Mouse (Mus musculus) erythroid progenitor cell, adult 5-6 weeks (primary cell): ENCODE results near the gene Usp29. TPM values are rescaled to one million over a fixed set of nuclear protein-coding genes. Genes with fewer than 3 reads are reported as not detected.
"Not testable (repeated sequence)": the region's sequence is repeated elsewhere in the genome, so short reads cannot be mapped to it uniquely, and the experiment has no call there.

ENCODE experiments used
- ATAC-seq: replicated peaks from 2 replicates; pipeline ENCODE4 v1.8.0; 2016; ENCODE audit warnings: moderate number of reproducible peaks, mild to moderate bottlenecking, moderate TSS enrichment, inconsistent platforms; ENCODE audit not compliant: poor library complexity, low FRiP score, severe bottlenecking
- total RNA-seq, 2 experiments: library from RNA; stranded (forward) in 1 of 2; stranded (reverse) in 1 of 2; fragments of 150-400 nt in 1 of 2; fragments of 186-747, 209-891 nt in 1 of 2; gene quantifications; 2 replicates each; pipeline versions ENCODE4 v1.2.3 to v1.2.4; 2015 to 2017; ENCODE audit warnings: low replicate concordance in 2 of 2

The Usp29 gene
- total RNA-seq, 2 experiments from 2014 or later: not detected

DNA sequence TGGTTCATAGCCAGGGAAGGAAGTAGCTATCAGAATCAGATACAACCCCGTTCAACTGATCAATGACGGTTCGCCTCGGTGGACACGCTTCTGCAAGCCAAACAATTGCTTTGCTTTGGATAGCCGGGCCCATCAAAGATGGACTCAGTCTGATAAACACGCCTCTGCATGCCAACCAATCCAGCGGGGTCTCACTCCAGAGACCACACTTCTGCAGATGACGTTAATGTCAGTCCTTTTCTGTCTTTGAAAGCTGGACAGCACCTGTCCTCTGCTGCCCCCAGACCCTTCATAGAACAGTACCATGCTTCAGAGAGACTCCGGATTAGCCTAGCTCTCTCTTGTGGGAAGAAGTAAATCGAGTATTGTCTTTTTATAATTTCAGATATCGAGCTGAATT, 29.3 kb downstream of the Usp29 start:
- ATAC-seq: no peak

DNA sequence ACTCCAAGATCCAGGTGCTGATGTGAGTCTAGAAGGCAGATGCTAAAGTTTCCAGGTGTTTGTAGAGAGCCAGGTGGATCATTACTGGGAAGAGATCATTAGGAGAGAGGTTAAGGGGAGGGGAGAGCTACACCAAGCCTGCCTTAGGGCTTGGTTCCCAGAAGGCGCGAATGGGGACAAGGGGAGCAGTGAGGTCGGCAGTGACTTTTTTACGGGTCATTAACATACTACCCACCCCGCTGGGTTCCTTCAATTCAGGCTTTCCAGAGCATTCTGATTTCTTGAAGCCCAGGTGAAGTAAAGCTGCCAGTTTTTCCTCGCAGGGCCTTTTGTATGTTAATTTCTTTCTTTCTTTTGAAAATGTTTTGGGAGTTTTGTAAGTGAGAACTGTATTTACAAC, 29.8 kb downstream of the Usp29 start:
- ATAC-seq: no peak

DNA sequence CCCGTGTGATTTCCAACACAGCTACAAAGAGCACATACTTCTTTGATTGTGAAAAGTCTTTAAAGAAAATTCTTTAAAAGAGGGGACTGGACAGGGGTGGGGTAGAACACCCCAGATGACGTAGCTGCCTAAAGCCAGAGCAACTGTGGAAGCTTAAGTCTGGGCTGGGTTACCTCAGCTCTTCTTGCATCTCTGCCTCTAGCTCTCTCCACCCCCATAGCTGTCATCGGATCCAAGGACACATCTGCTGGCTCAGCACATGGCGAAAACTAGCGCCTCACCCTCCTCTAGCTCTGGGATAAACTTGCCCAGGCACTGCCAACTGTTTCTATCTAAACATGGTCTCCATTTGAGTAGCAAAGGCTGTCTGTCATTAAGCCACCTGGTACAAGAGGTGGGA, 34.9 kb downstream of the Usp29 start:
- ATAC-seq: no peak

DNA sequence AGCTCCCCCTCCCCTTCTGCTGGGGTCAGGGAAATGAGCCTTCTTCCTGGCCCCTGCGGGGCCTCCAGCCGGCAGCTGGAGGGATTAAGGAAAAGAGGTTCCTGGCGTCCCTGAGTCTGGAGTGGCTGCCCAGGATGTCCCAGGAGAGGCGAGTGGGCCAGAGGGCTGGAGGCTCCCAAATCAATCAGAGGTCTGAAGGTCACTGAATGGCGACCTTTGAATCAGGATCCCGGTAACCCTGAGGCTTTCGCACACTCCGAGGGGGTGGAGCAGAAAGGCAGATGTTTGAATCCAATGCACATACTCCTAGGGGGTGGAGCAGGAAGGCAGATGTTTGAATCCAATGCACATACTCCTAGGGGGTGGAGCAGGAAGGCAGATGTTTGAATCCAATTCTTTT, 39.9 kb downstream of the Usp29 start:
- no peak for ATAC-seq

DNA sequence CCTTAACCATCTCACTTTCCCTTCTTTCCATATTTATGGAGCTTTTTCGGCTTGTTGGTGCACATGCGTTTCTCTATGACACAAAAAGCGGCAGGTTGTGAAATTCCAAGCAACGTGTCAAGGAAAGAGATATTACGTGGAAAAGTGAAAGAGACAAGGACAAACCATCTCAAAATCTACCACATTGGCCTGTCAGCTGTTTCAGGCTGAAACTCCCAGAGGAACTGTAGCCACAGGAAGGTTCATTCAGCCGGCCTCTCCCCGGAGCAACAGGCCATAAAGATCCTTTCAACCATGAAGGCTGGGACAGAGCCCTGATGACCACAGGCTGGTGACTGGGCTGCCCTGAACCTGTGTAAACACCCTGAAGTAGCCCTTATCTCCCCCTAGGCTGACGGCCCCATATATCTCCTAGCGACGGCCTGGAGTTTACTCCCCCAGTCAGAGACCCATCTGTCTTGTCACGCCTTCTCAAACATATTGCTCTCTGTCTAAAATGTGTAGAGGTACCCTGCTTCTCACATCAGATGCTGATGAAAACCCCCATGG, 43.6 kb downstream of the Usp29 start:
- ATAC-seq: not testable (repeated sequence)

DNA sequence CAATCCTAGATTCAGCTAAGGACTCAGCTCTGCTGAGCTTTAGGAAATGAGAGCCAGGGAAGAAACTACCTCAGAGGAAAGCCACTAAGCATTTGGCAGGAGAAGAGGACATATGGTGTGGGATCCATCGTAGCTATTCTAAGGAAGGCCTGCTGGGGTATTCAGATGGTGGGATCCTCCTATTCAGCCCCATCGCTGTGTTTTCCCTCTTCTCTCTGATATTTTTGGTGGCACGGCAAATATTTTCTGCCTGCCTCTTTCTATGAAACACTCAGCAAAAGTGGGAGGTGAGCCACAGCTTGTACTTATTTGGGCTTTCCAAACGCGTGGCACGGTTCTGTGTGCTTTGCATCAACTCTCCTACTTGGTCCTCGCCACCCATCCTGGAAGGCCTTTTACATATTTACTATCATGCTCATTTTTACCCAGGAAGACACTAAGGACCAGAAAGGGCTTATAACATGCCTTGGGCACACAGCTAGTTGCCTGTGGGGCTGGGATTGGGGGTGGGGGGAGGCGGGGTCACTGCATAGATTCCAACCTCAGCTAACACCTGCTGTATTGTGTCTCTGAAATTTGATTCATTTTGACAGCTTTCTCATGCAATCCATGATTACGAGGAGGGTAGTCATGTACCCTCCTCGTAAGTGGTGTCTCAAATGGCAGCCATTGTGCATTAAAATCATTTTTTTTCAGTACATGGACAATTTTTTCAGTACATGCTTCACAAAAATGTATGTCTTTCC, 46.1 kb downstream of the Usp29 start:
- ATAC-seq: no peak

DNA sequence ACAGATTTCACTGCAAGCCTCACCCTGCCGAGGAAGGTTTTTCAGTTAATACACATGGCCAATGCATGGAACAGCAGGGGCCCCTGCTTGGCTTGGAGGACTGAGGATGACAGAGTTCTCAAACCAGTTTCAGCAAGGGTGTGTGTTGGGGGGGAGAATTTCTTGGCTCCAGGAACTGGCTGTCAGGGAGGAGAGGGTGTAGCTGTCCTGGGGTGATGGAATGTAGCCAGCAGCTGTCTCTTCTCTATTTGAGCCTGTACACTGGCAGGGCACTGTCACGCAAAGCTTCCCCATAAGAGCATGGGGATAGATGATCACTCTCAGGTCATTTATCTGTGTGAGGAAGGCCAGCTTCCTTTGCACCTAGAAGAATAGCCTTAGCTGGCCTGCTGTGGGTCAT, 46.7 kb downstream of the Usp29 start:
- no peak for ATAC-seq

DNA sequence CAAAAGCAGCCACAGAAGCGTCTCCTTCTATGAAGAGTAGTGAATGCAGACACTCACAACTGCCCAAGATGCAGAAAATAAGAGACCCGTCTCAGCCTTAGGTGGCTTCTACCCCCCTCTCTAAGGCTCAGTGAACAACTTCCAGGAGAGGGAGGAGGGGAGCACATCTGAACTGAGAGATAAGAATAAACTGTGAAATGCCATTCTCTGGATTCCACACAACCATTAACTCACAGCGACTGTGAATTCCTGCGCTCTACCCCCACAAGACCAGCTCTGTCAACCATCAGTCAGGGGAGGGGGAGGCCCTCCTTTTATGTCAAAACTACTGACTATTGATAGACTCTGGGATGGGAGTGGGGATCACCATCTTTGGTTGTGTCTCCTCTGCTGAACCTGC, 47.3 kb downstream of the Usp29 start:
- no peak for ATAC-seq

DNA sequence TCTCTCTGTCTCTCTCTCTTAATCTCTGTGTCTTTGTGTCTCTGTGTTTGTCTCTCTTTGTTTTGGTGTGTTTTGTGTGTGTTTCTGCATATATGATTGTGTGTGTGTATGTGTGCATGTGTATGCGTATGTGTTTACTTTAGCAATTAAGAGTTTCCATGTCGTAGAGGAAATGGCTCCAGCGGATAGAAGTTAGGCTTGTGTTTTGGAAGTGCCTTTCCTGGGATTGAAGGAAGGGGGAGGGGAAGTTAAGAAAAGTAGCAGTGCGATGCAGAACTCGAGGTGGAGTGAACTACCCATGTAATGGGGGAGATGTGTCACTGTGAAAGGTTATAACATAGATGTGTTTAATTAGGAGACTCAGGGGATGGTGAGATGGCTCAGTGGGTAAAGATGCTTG, 48.8 kb downstream of the Usp29 start:
- no peak for ATAC-seq

DNA sequence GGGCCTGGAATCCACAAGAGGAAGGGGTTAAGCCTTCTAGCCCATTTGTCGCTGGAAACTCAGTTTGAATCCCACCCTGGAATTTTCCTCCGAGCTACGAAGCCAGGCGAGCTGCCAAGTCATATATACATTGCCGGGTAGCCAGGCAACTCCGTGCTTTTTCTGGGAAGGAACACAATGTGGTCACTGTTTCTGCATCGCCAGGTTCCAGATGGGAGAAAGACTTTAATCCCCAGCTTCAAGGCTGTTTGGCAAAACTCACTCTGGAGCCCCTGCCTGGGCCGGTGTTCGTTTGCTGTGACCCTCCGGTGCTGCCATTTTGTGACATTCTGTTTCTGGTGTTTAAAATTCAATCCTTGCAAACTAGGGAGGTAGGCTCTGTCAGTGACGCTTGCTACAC, 51.2 kb downstream of the Usp29 start:
- no peak for ATAC-seq

DNA sequence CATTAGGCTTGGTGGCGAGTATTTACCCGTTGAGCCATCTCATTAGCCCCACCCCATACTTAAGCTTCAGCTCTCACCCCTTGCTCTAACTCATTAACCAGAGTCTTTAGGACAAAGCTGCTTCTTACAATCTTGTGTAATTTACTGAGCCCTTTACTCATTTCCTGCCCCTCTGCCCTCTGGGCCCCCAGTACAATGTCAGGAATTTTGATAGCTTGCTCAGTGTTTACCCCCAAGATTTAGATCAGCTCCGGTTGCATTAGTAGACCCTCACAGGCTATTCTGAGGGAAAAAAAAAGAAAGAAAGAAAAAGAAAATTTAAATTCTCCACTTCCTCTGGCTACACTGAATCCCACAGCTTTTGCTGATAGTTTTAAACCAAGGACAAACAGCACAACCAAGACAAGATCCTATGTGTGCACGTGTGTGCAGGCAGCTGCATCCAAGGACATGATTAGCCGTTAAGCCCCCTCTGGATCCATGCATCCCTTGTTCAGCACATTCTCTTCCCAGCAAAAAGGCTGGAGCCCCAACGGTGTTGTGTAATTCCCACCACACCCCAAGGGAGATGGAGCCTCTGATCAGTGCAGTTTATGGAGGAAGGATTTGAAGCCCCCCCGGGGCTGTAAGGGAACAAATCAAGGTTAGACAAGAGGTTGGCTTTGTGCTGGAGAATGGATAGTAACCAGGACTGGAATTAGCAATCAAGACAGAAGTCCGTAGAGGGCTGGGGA, 54.1 kb downstream of the Usp29 start:
- ATAC-seq: no peak

DNA sequence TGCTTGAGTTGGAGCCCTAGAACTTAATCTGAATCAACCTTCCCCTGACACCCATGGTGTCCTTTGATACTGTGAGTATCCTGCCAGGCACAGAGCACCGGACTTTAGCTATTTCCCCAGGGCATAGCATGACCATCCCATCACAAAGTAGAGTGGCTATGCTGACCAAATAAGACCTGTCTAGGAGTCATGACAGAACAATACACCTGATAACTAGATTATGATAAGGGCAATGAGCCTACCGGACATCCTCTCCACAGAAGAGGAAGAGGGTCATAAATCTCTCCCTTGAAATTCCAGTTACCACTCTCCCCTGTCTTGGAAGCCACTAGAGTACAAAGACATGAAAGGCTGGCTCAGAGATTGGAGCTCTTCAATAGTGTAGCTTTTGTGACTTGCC, 56.6 kb downstream of the Usp29 start:
- ATAC-seq: no peak

DNA sequence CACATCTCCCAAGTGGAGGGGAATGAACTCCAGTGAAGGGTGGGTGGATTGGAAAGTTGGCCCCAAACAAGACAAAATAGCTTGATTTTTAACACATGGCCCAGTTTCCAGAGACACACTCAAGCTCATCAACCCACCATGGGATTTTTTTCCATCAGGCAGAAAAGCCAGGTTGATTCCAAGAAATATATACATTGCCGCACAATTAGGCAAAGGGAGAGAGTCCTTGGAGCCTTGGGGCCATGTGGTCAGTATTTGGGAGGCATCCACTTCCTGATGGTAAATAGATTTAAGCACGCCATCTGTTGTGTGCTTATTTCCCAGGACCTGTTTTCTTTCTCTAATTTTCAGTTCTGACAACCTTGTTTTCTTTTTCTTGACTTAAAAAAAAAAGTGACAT, 57.7 kb downstream of the Usp29 start:
- ATAC-seq: no peak

DNA sequence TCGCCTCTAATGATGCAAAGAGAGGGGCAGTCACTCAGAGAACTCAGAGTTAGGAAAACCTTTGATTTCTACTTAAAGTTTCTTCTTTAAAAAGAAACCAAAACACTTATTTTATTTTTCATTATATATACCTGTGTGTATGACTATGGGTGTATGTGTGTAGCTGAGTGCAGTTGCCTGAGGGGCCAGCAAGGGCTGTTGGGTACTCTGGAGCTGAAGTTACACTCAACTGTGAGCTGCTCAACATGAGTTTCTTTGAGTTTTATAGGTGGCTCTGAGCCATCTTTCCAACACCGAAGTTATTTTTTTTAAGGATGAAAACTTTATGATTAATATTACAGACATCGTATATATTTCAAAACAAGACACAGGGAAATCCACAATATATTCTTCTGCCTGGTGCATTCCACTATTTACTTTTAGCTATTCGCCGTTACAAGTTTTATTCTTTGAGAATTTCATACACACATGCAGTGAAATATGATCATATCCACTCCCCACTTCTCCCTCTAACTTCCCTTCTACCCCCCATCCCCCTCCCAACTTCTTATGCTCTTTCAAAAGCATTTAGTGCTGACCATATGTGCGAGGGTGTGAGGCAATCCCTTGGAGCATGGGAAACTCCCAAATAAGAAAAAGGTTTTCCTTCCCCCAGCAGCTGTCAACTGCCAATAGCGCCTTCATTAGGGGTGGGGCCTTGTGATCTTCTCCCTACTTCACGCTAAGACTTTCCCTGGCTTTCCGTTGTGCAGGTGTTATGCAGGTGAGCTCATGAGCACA, 61.1 kb downstream of the Usp29 start:
- ATAC-seq: no peak

DNA sequence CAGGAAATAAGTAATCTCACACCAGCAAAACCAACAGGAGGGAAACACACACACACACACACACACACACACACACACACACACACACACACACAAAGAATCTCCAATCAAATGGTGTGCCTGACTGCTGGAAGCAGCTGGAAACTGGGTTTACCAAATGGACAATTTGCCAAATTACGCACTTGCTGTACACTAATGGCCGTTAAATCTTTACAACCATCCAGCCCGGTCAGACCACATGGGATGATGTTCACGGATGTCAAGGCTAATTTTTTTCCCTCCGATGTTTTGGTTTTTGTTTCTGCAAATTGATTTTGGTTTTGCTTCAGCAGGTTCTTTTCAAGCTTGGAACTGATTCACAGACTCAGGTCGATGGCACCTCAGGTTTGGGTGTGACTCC, 62.9 kb downstream of the Usp29 start:
- ATAC-seq: no peak

DNA sequence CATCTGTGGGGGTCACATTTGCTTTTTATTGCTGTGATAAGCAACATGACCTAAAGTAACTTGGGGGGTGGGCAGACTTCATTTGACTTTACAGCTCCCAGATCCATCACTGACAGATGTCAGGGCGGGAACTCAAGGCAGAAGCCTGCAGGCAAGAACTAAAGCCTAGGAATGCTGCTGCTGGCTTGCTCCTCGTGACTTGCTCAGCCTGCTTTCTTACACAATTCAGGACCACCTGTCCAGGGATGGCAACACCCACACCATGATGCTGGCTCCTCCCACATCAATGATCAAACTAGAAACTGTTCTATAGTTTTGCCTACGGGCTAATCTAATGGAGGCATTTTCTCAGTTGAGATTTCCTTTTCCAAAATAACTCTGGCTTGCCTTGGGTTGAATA, 63.4 kb downstream of the Usp29 start:
- ATAC-seq: no peak

DNA sequence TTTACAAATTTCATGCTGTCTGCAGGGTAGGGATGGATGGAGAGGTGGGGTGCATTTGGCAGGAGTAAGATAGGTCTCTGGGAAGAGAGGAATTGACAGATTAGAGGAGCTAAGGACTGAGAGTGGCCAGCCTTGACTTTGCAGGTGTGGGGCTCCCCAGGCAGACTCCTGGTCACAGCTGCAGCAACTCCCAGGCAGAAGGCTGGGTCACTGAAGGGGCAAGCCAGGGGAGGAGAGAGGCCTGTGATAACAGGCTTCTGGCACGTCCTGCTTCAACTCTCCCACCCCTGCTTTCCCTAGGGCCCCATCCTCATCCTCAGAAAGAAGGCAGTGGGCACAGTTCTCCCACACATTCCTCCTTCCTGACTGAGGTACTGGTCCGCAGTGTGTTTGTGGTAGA, 67.0 kb downstream of the Usp29 start:
- ATAC-seq: no peak

DNA sequence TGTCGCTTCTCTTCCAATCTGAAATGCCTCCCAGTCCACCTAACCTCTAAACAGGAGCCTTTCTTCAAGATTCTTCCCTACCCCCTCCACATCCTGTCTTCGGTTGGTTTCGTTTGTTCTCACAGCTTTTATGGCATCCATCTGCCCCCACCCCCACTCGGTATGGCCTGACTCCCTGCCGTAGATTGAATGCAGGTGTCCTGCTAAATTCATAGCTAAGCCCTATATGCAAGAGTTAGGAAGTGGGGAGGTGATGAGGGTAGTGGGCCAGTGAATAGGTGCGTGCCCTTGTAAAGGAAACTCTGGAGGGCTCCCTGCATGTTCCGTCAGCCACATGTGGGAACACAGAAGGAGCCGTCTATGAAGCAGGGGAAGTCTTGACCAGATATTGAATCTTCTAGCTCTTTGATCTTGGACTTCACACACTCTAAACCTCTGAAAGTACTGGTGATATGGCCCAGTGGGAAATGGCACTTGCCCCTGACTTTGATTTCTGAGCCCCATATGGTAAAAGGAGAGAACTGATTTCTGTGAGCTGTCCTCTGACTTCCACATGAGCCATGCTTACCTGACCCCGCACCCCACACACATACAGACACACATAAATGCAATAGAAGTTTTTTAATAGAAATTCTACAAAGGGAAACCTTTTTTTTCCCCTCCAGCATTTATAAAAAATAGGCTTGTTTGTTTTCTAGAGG, 68.9 kb downstream of the Usp29 start:
- ATAC-seq: no peak

DNA sequence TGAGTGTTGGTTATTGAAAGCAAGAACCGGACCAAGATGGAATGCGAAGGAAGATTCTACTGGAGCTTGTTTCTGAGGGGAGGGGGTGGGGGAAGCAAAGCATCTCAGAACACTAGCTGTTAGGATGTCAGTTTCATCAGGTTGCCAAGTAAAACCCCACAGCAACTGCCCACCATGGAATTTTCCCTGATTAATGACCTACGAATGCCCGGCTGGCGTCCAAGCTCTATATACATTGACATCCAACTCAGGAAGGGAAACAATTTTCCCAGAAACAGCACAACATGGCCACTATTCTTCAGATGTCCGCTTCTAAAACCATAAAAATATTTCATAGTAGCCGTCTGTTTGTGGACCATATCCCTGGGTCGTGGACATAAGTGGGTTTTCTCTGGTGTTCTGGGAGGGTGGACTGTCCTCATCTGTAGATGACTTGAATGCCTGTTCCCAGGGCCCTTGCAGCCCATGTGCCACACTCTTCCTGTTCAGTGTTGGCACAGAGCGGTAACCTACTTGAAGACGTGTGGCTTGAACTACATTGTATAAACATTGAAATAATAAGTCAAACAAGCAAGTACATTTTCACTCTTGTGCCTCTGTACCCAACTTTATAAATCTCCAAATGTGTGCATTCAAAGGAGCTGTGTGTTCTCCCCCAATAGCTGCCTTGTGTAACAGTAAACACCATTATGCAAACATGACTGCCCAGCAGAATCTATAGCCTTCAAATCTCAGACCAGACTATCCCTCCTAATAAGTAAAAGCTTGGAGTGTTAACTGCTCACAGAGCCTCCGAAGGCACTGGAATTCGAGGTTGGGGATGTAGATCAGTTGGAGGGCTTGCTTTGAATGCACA, 70.4 kb downstream of the Usp29 start:
- ATAC-seq: no peak
